Mouse (Mus musculus): ENCODE results near the gene Olfr460.

- TF ChIP-seq CTCF (IDR thresholded peaks at IDR 0.05; ENCODE audit: extremely low read depth, insufficient read length, insufficient replicate concordance, low read depth, low read length) (no peak), POLR2A (IDR thresholded peaks at IDR 0.05; ENCODE audit: low read depth, low read length) (no peak)
Observed at GRCm38 (mm10) chr6:40573618-40574017, 4.3 kb downstream of the Olfr460 start.
